Mouse (Mus musculus) lung, adult 2 months (tissue): ENCODE results near the gene Enthd1.

ENCODE experiments used
- CTCF ChIP-seq: fragments of 200-500 bp; IDR thresholded peaks from 2 replicates; pipeline ENCODE4 v1.5.1; 2011; ENCODE audit warnings: mild to moderate bottlenecking, low read length, control low read depth; ENCODE audit not compliant: insufficient read depth
- POLR2A ChIP-seq: fragments of 200-500 bp; IDR thresholded peaks from 2 replicates; pipeline ENCODE4 v1.6.1; 2011; ENCODE audit warnings: low read depth, mild to moderate bottlenecking, control low read depth, low read length, borderline replicate concordance; ENCODE audit errors: extremely low read depth

GRCm38 (mm10) chr15:80577166-80577960 lies 12.4 kb upstream of the Enthd1 start:
- TF ChIP-seq CTCF, result no peak
- no peak for TF ChIP-seq POLR2A
